Mouse (Mus musculus): Measurements from ENCODE around the gene Wdr59. TPM values are rescaled to one million over a fixed set of nuclear protein-coding genes. Genes with fewer than 3 reads are reported as not detected.

Gene Wdr59
- polyA plus RNA-seq, 1 experiment from 2014 or later = 4.2 TPM

- Histone ChIP-seq H3K27me3 (ENCODE audit: control insufficient read depth, insufficient read depth, low read length) (no peaks in the 10 kb centered on the region), H3K9me3 (replicated peaks; ENCODE audit: control insufficient read depth, low read length) (no peaks in the 10 kb centered on the region), H3K4me2 (no peak overlapping the region), H3K27ac (ENCODE audit: low read depth, low read length) (no peak overlapping the region), H3K9ac (ENCODE audit: low read depth, low read length) (no peak overlapping the region), H3K4me1 (ENCODE audit: control insufficient read depth, insufficient read depth, low read length) (peaks cover 23% of the 10 kb centered on the region; the same call in 1 of the 2 replicates), H3K4me3 (ENCODE audit: low read depth, low read length) (no peak overlapping the region), H3K36me3 (ENCODE audit: control insufficient read depth, insufficient read depth, low read length) (no peaks in the 10 kb centered on the region)
- no peak for ATAC-seq (replicated peaks; ENCODE audit: insufficient number of reproducible peaks, low FRiP score, low TSS enrichment)
- 93% methylated on average over 3 of the region's 3 CpGs for WGBS (ENCODE audit: insufficient replicate concordance)
Measured at GRCm38 (mm10) chr8:111547144-111547543, 25.3 kb upstream of the Wdr59 start.

- no peak overlapping the region for H3K4me2 ChIP-seq
- no peak overlapping the region for H3K9ac ChIP-seq (ENCODE audit: low read depth, low read length)
- no peak for ATAC-seq (replicated peaks; ENCODE audit: insufficient number of reproducible peaks, low FRiP score, low TSS enrichment)
- H3K4me3 ChIP-seq (ENCODE audit: low read depth, low read length) = no peak overlapping the region
- no peaks in the 10 kb centered on the region for H3K9me3 ChIP-seq (replicated peaks; ENCODE audit: control insufficient read depth, low read length)
- H3K27ac ChIP-seq (ENCODE audit: low read depth, low read length) = no peak overlapping the region
- peaks cover 26% of the 10 kb centered on the region for H3K4me1 ChIP-seq (ENCODE audit: control insufficient read depth, insufficient read depth, low read length)
- H3K27me3 ChIP-seq (ENCODE audit: control insufficient read depth, insufficient read depth, low read length) = no peaks in the 10 kb centered on the region
- WGBS (ENCODE audit: insufficient replicate concordance) = 72% methylated on average over 8 of the region's 8 CpGs
- H3K36me3 ChIP-seq (ENCODE audit: control insufficient read depth, insufficient read depth, low read length) = no peaks in the 10 kb centered on the region
Measured at GRCm38 (mm10) chr8:111545406-111546156, 23.7 kb upstream of the Wdr59 start.

DNA sequence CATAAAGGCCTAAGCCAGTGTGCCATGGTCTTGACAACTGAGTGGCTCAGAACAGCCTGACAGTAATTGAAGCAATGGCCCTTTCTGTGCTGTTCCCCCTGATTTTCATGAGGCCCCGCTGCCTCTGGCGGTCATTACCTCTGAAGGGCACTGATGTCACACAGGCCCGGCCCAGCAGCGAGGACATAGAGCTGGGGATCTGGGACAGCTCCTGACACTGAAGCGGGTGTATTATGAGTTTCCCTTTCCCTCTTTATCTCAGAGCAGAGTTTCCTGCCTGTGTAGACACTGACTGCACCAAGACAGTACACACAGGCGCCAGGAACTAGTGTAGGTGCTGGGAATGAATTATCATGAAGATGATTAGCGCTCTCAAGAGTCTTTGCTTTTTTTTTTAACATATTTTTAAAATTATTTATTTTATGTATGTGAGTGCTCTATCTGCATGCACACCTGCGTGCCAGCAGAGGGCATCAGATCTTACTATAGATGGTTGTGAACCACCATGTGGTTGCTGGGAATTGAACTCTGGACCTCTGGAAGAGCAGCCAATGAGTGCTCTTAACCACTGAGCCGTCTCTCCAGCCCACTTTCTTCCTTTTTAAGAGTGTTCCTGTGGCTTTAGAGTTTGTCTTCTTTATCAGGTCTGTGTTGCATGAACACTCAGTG lies 22.0 kb upstream of the Wdr59 start:
- ATAC-seq (replicated peaks; ENCODE audit: insufficient number of reproducible peaks, low FRiP score, low TSS enrichment) = peak; percentile 35; the same call in 1 of the 2 replicates

DNA sequence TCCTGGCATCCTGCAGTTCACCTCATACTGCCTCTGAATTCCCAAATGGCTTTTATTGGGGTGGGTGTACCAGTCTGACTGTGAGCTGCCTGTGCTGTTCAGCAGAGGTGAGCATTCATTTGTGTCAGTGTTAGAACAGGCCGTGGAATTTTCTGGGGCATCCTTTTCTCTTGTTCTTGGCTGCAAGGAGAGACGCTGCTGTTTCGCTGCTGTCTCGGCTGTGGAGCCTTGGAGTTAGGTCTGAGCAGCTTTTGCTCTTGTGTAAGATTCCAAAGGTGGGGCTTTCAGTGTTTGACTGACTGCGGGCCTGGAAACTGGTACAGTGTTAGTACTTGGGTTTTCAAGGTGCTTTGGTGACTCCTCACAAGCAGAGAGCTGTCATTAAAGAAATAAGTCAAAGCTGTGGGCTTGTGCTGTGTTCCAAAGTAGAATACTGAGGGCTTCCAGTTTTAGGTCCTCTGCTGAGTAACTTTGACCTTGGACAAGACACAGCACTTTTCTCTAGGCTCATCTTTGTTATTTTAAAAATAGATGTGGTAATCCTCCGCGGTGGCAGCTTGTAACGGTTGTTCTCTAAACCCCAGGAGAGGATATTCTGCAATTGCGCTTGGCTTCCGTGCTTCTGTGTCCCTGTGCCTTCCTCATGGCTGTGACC lies 17.7 kb upstream of the Wdr59 start:
- H3K27me3 ChIP-seq (ENCODE audit: control insufficient read depth, insufficient read depth, low read length) = no peaks in the 10 kb centered on the region
- H3K27ac ChIP-seq (ENCODE audit: low read depth, low read length) = peak overlapping the region; percentile 41; the same call in 1 of the 2 replicates
- peak overlapping the region; percentile 54 for H3K4me2 ChIP-seq
- no peaks in the 10 kb centered on the region for H3K9me3 ChIP-seq (replicated peaks; ENCODE audit: control insufficient read depth, low read length)
- ATAC-seq (replicated peaks; ENCODE audit: insufficient number of reproducible peaks, low FRiP score, low TSS enrichment) = no peak
- WGBS (ENCODE audit: insufficient replicate concordance) = 62% methylated on average over 10 of the region's 10 CpGs
- peak overlapping the region; percentile 8; the same call in 1 of the 2 replicates for H3K4me3 ChIP-seq (ENCODE audit: low read depth, low read length)
- peaks cover 35% of the 10 kb centered on the region for H3K4me1 ChIP-seq (ENCODE audit: control insufficient read depth, insufficient read depth, low read length)
- H3K9ac ChIP-seq (ENCODE audit: low read depth, low read length) = peak overlapping the region; percentile 34; the same call in 1 of the 2 replicates
- no peaks in the 10 kb centered on the region for H3K36me3 ChIP-seq (ENCODE audit: control insufficient read depth, insufficient read depth, low read length)

More for the DNA sequence above, 22.0 kb upstream of the Wdr59 start:
- Histone ChIP-seq H3K4me1 (ENCODE audit: control insufficient read depth, insufficient read depth, low read length) (peaks cover 35% of the 10 kb centered on the region), H3K27ac (ENCODE audit: low read depth, low read length) (no peak overlapping the region), H3K36me3 (ENCODE audit: control insufficient read depth, insufficient read depth, low read length) (no peaks in the 10 kb centered on the region), H3K4me2 (no peak overlapping the region), H3K9ac (ENCODE audit: low read depth, low read length) (no peak overlapping the region), H3K27me3 (ENCODE audit: control insufficient read depth, insufficient read depth, low read length) (no peaks in the 10 kb centered on the region), H3K4me3 (ENCODE audit: low read depth, low read length) (no peak overlapping the region), H3K9me3 (replicated peaks; ENCODE audit: control insufficient read depth, low read length) (no peaks in the 10 kb centered on the region)
- WGBS (ENCODE audit: insufficient replicate concordance) = 73% methylated on average over 9 of the region's 9 CpGs

- peaks cover 31% of the 10 kb centered on the region for H3K4me1 ChIP-seq (ENCODE audit: control insufficient read depth, insufficient read depth, low read length)
- no peak for ATAC-seq (replicated peaks; ENCODE audit: insufficient number of reproducible peaks, low FRiP score, low TSS enrichment)
- WGBS (ENCODE audit: insufficient replicate concordance) = 22% methylated on average over 2 of the region's 2 CpGs
Measured at GRCm38 (mm10) chr8:111538194-111538593, 16.3 kb upstream of the Wdr59 start.

GRCm38 (mm10) chr8:111537765-111538158 lies 15.9 kb upstream of the Wdr59 start:
- H3K36me3 ChIP-seq (ENCODE audit: control insufficient read depth, insufficient read depth, low read length) = no peaks in the 10 kb centered on the region
- no peak for ATAC-seq (replicated peaks; ENCODE audit: insufficient number of reproducible peaks, low FRiP score, low TSS enrichment)
- H3K4me1 ChIP-seq (ENCODE audit: control insufficient read depth, insufficient read depth, low read length) = peaks cover 28% of the 10 kb centered on the region
- H3K27me3 ChIP-seq (ENCODE audit: control insufficient read depth, insufficient read depth, low read length) = no peaks in the 10 kb centered on the region
- peak overlapping the region; percentile 91 for H3K4me2 ChIP-seq
- no peak overlapping the region for H3K27ac ChIP-seq (ENCODE audit: low read depth, low read length)
- WGBS (ENCODE audit: insufficient replicate concordance) = 8% methylated on average over 8 of the region's 8 CpGs
- peak overlapping the region; percentile 92 for H3K4me3 ChIP-seq (ENCODE audit: low read depth, low read length)
- peak overlapping the region; percentile 94 for H3K9ac ChIP-seq (ENCODE audit: low read depth, low read length)
- H3K9me3 ChIP-seq (replicated peaks; ENCODE audit: control insufficient read depth, low read length) = no peaks in the 10 kb centered on the region

More at GRCm38 (mm10) chr8:111538194-111538593, 16.3 kb upstream of the Wdr59 start:
- H3K4me2 ChIP-seq = peak overlapping the region; percentile 91
- peak overlapping the region; percentile 94; the same call in 1 of the 2 replicates for H3K9ac ChIP-seq (ENCODE audit: low read depth, low read length)
- peak overlapping the region; percentile 92 for H3K4me3 ChIP-seq (ENCODE audit: low read depth, low read length)
- H3K27me3 ChIP-seq (ENCODE audit: control insufficient read depth, insufficient read depth, low read length) = no peaks in the 10 kb centered on the region
- no peaks in the 10 kb centered on the region for H3K36me3 ChIP-seq (ENCODE audit: control insufficient read depth, insufficient read depth, low read length)
- no peak overlapping the region for H3K27ac ChIP-seq (ENCODE audit: low read depth, low read length)
- no peaks in the 10 kb centered on the region for H3K9me3 ChIP-seq (replicated peaks; ENCODE audit: control insufficient read depth, low read length)

DNA sequence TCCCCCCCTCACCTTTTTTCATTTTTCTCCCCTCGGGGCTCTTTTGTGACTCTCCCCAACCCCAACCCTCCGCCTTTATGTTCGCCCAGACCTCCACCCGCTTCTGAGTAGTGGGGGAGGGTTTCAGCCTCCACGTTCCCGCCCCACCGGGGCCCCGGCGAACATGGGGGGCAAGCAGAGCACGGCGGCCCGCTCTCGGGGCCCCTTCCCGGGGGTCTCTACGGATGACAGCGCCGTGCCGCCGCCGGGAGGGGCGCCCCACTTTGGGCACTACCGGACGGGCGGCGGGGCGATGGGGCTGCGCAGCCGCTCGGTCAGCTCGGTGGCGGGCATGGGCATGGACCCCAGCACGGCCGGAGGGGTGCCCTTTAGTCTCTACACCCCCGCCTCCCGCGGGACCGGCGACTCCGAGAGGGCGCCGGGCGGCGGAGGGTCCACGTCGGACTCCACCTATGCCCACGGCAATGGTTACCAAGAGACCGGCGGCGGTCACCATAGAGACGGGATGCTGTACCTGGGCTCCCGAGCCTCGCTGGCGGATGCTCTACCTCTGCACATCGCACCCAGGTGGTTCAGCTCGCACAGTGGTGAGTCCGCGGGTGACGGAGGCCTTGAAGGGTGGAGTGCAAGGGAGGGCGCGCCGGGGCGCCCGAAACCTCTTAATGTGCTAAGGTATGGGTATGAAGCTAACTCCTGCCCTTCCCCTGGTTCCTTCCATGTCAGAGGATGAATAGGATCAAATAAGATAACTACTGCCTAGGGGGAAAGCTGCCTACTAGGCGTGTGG lies 15.3 kb upstream of the Wdr59 start:
- H3K4me3 ChIP-seq (ENCODE audit: low read depth, low read length) = peak overlapping the region; percentile 92
- H3K4me1 ChIP-seq (ENCODE audit: control insufficient read depth, insufficient read depth, low read length) = peaks cover 28% of the 10 kb centered on the region
- peak overlapping the region; percentile 93 for H3K27ac ChIP-seq (ENCODE audit: low read depth, low read length)
- H3K27me3 ChIP-seq (ENCODE audit: control insufficient read depth, insufficient read depth, low read length) = no peaks in the 10 kb centered on the region
- H3K36me3 ChIP-seq (ENCODE audit: control insufficient read depth, insufficient read depth, low read length) = no peaks in the 10 kb centered on the region
- WGBS (ENCODE audit: insufficient replicate concordance) = under 1% methylated on average over 59 of the region's 64 CpGs
- no peak for ATAC-seq (replicated peaks; ENCODE audit: insufficient number of reproducible peaks, low FRiP score, low TSS enrichment)
- peak overlapping the region; percentile 94 for H3K9ac ChIP-seq (ENCODE audit: low read depth, low read length)
- no peaks in the 10 kb centered on the region for H3K9me3 ChIP-seq (replicated peaks; ENCODE audit: control insufficient read depth, low read length)
- H3K4me2 ChIP-seq = peak overlapping the region; percentile 91
